Mouse (Mus musculus) spleen, adult 2 months (tissue): ENCODE results near the gene Mtmr12.

ENCODE experiments used
- CTCF ChIP-seq: fragments of 200-500 bp; IDR thresholded peaks from 2 replicates; pipeline ENCODE4 v1.5.1; 2011; ENCODE audit warnings: mild to moderate bottlenecking, inconsistent platforms; ENCODE audit not compliant: insufficient read depth, insufficient read length, insufficient replicate concordance; ENCODE audit errors: extremely low read depth
- POLR2A ChIP-seq: fragments of 200-500 bp; IDR thresholded peaks from 2 replicates; pipeline ENCODE4 v1.6.1; 2011; ENCODE audit warnings: low read depth, low read length, inconsistent platforms

DNA sequence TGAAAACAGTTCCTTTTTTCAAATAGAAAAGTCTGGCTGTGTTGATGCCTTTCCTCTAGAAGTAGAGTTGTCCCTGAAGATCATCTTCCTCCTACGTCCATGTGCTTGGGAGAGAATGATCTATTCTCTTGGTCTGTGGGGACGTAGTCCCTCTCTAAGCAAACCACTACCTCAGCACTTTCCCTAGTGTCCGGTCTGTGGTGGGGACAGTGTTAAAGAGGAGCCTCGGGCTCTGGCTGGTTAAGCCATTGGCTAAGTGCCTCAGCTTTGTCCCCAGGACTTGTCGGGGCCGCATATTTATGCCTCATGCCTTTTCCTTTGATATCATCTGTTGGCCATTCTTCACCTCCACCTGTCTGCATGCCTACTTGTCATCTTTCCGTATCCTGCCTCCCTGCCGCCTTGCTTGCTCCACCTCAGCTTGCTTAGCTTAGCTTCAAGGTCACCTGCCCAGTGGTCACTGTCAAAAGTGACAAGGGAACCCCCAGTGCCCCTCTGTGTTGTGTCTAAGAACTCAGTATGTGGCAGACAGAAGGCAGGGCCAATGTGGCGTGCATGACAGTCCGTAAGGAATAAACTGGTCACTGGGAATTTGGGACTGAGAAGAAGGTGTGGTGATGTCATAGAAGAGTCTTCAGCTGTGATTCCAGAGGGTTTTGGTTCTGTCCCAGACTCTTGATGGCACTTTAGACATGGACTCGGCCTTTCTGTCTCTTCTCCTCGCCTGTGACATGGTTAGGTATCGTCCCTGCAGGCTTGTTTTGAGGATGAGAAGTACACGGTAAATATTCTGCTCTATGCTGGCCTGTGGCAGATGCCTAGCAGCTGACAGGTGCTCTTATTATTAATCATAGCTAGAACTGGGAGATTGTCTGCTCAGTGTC, 9.9 kb downstream of the Mtmr12 start:
- TF ChIP-seq POLR2A (no peak), CTCF (no peak)
